18 mouse cellular contexts compared by ENCODE assay signal in genomic region chr4:120717591-120717990, GRCm38 (mm10). TPM values are rescaled to one million over a fixed set of nuclear protein-coding genes. Genes with fewer than 3 reads are reported as not detected.
DNase-seq lines count a peak whose midpoint lies in the region; ATAC-seq and TF ChIP-seq lines count a peak whose summit lies in the region.
"Had no signal": no experiment of that assay in that cellular context is flagged by ENCODE, and none has a peak within 500 bp of the region (broad histone marks: within the 10 kb centered on the region; RNA-seq: fewer than 3 reads in every experiment).

No protein-coding gene starts in this region.

- no peaks in the 10 kb centered on the region for H3K9me3 ChIP-seq in liver, postnatal 0 days (ENCODE audit: low read length)
- no peaks in the 10 kb centered on the region for H3K9me3 ChIP-seq in kidney, embryonic 15.5 days (replicated peaks)
- H3K9me3 ChIP-seq: embryonic facial prominence, embryonic 15.5 days; forebrain, embryonic 12.5 days; heart, embryonic 15.5 days; liver, embryonic 13.5 days had no signal

- no peak overlapping the region for H3K4me2 ChIP-seq in liver, postnatal 0 days (ENCODE audit: low read depth, low read length)
- no peak overlapping the region for H3K4me2 ChIP-seq in kidney, embryonic 15.5 days

- intact Hi-C loops in left cerebral cortex, postnatal 14 days (cut with DNase I), result no loop called here

- H3K27me3 ChIP-seq in liver, postnatal 0 days (ENCODE audit: insufficient read depth, low read length), result peaks cover 27% of the 10 kb centered on the region
- peaks cover 43% of the 10 kb centered on the region for H3K27me3 ChIP-seq in kidney, embryonic 15.5 days
- H3K27me3 ChIP-seq: embryonic facial prominence, embryonic 15.5 days had no signal

- no peaks in the 10 kb centered on the region for H3K36me3 ChIP-seq in liver, postnatal 0 days (replicated peaks; ENCODE audit: insufficient read depth, low read length)
- no peaks in the 10 kb centered on the region for H3K36me3 ChIP-seq in kidney, embryonic 15.5 days
- H3K36me3 ChIP-seq: embryonic facial prominence, embryonic 15.5 days; forebrain, embryonic 12.5 days; heart, embryonic 15.5 days; liver, embryonic 13.5 days had no signal

- DNase-seq in lung, postnatal 10 days, result peak; percentile 45
- no peak for DNase-seq in lung, postnatal 14 days
- peak; percentile 55 to 66 for DNase-seq in frontal cortex, postnatal 36 days (ENCODE audit: low spot score in 2 of 2)
- DNase-seq in left cerebral cortex, postnatal 14 days (ENCODE audit: low spot score in 2 of 2), result peak; percentile 50 to 52
- DNase-seq in liver, postnatal 0 days, result no peak
- no peak for DNase-seq in spleen, postnatal 36 days (ENCODE audit: low spot score in 2 of 2)
- DNase-seq: adrenal gland, postnatal 14 days; cerebellum, adult 9-10 months; heart, adult 11 months; kidney, adult 9 months; liver, embryonic 13.5 days had no signal

- H3K4me1 ChIP-seq in liver, postnatal 0 days (ENCODE audit: insufficient read depth), result peaks cover 8% of the 10 kb centered on the region
- peaks cover 13% of the 10 kb centered on the region for H3K4me1 ChIP-seq in kidney, embryonic 15.5 days

- no peak overlapping the region for H3K4me3 ChIP-seq in liver, postnatal 0 days (ENCODE audit: low read depth, low read length)
- no peak overlapping the region for H3K4me3 ChIP-seq in kidney, embryonic 15.5 days (replicated peaks)
- H3K4me3 ChIP-seq: forebrain, embryonic 12.5 days; liver, embryonic 13.5 days had no signal

- no peak overlapping the region for H3K27ac ChIP-seq in liver, postnatal 0 days (ENCODE audit: low read depth)
- no peak overlapping the region for H3K27ac ChIP-seq in kidney, embryonic 15.5 days
- H3K27ac ChIP-seq: embryonic facial prominence, embryonic 15.5 days; forebrain, embryonic 12.5 days; heart, embryonic 15.5 days; liver, embryonic 13.5 days had no signal

- no peak for ATAC-seq in liver, postnatal 0 days
- ATAC-seq in kidney, embryonic 15.5 days (replicated peaks; ENCODE audit: low FRiP score), result no peak
- ATAC-seq: lung, postnatal 0 days had no signal

- H3K9ac ChIP-seq in liver, postnatal 0 days (replicated peaks), result no peak overlapping the region
- H3K9ac ChIP-seq in kidney, embryonic 15.5 days, result no peak overlapping the region
- H3K9ac ChIP-seq: embryonic facial prominence, embryonic 15.5 days; forebrain, embryonic 12.5 days; heart, embryonic 15.5 days; liver, embryonic 13.5 days had no signal

- TF ChIP-seq CTCF in liver, postnatal 0 days (IDR thresholded peaks at IDR 0.05; ENCODE audit: low read depth), result no peak

- WGBS in liver, postnatal 0 days (ENCODE audit: insufficient replicate concordance), result 68% methylated on average over 8 of the region's 8 CpGs
- 66% methylated on average over 8 of the region's 8 CpGs for WGBS in kidney, embryonic 15.5 days

- TF ChIP-seq EP300 in liver, postnatal 0 days (IDR thresholded peaks at IDR 0.05; ENCODE audit: low read depth), result no peak

RNA-seq across cellular contexts. Expression of gene Kcnq4, which starts 30.8 kb away (rescaled TPM):
- total RNA-seq in left cerebral cortex, postnatal 14 days (2021), result 1 to 10 TPM; 8.5 to 9.0 TPM
- polyA plus RNA-seq in liver, postnatal 0 days (2015; fragmentation: Nextera tagmentation; extraction: Ambion mirVana), result 0.14 and 0.20 TPM in 2 replicates
- 0.89 and 1.4 TPM in 2 replicates for polyA plus RNA-seq in kidney, embryonic 15.5 days (2015; fragmentation: Nextera tagmentation; extraction: Ambion mirVana)
- total RNA-seq: MEL had no signal
- polyA plus RNA-seq: CD4-positive, CD25-positive, alpha-beta regulatory T cell, adult 4 months had no signal

RNA-seq across cellular contexts. Expression of gene Cited4, which starts 51.2 kb away (rescaled TPM):
- 10 to 100 TPM; 21.0 to 22.6 TPM for total RNA-seq in left cerebral cortex, postnatal 14 days (2021)
- 21.2 and 22.9 TPM in 2 replicates for polyA plus RNA-seq in liver, postnatal 0 days (2015; fragmentation: Nextera tagmentation; extraction: Ambion mirVana)
- 11.3 and 12.9 TPM in 2 replicates for polyA plus RNA-seq in kidney, embryonic 15.5 days (2015; fragmentation: Nextera tagmentation; extraction: Ambion mirVana)
- polyA plus RNA-seq: CD4-positive, CD25-positive, alpha-beta regulatory T cell, adult 4 months had no signal

Comparison
In these comparisons a context has a peak if more than half of its experiments do, and no peak if none do; other contexts are left out.
1. DNase-seq: peak in lung, postnatal 10 days (single experiment), frontal cortex, postnatal 36 days (2 of 2) and left cerebral cortex, postnatal 14 days (2 of 2); none in lung, postnatal 14 days (single experiment), liver, postnatal 0 days (single experiment) and spleen, postnatal 36 days (0 of 2).